Mouse (Mus musculus): ENCODE data around the gene Ttll11. TPM values are rescaled to one million over a fixed set of nuclear protein-coding genes. Genes with fewer than 3 reads are reported as not detected.

Gene Ttll11
- polyA plus RNA-seq, 1 experiment from 2014 or later, result 3.8 TPM

Other genes starting within 250 kb of the Ttll11 start
- 161 and 169 TPM in 2 replicates for gene Ndufa8, start 69.5 kb upstream of the Ttll11 start, polyA plus RNA-seq (2016; fragmentation: Nextera tagmentation; extraction: Ambion mirVana)
- 0.69 and 1.3 TPM in 2 replicates for gene Morn5, start 69.5 kb upstream of the Ttll11 start, polyA plus RNA-seq (2016; fragmentation: Nextera tagmentation; extraction: Ambion mirVana)
- 21.9 and 34.2 TPM in 2 replicates for gene Lhx6, start 125.5 kb upstream of the Ttll11 start, polyA plus RNA-seq (2016; fragmentation: Nextera tagmentation; extraction: Ambion mirVana)
- gene Mrrf, start 156.5 kb upstream of the Ttll11 start, polyA plus RNA-seq (2016; fragmentation: Nextera tagmentation; extraction: Ambion mirVana), result 23.2 and 23.4 TPM in 2 replicates
- 113 and 121 TPM in 2 replicates for gene Rbm18, start 156.9 kb upstream of the Ttll11 start, polyA plus RNA-seq (2016; fragmentation: Nextera tagmentation; extraction: Ambion mirVana)